14 mouse cellular contexts compared by ENCODE assay signal in the genomic region with DNA sequence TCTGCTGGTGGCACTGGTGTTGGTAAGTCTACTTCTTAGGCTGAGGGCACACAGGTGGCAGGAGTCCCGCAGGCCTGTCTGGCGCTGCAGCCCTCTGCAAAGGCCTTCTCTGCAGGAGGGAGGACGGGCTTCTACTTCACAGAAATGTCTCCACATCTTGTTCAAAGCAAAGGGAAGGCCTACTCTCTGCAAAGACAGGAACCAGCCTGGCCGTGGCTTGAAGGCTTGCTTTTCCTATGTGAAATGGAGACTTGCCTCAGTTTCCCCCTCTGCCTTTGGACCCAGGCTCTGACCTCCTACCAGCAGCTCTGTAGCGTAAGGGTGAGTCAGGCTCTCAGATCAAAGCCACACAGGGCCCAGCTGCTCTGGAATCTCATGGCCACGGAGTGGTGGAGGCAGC.
"Had no signal": no experiment of that assay in that cellular context is flagged by ENCODE, and none has a peak within 500 bp of the region (broad histone marks: within the 10 kb centered on the region; RNA-seq: fewer than 3 reads in every experiment).

No protein-coding gene starts in this region.

- H3K4me2 ChIP-seq: limb, embryonic 13.5 days; midbrain, embryonic 12.5 days; neural tube, embryonic 12.5 days had no signal

- H3K9me3 ChIP-seq: limb, embryonic 13.5 days; midbrain, embryonic 12.5 days; neural tube, embryonic 12.5 days had no signal

- H3K27me3 ChIP-seq: neural tube, embryonic 12.5 days had no signal

- DNase-seq: kidney, postnatal 10 days; kidney, postnatal 4 days; lung, adult 2 months; retina, postnatal 1 day; right cerebral cortex, postnatal 4 days; spleen, adult 18-20 months; thymus, adult 18-20 months; thymus, postnatal 14 days had no signal

- H3K9ac ChIP-seq: limb, embryonic 13.5 days; liver, embryonic 14.5 days; midbrain, embryonic 12.5 days; neural tube, embryonic 12.5 days had no signal

- H3K27ac ChIP-seq: layer of hippocampus, adult 2 months; limb, embryonic 13.5 days; liver, embryonic 14.5 days; neural tube, embryonic 12.5 days had no signal

- H3K4me1 ChIP-seq: limb, embryonic 13.5 days had no signal

- H3K4me3 ChIP-seq: layer of hippocampus, adult 2 months; limb, embryonic 13.5 days; midbrain, embryonic 12.5 days; myocyte; neural tube, embryonic 12.5 days had no signal
